Mouse (Mus musculus): Measurements from ENCODE around the gene Vmn2r4. TPM values are rescaled to one million over a fixed set of nuclear protein-coding genes. Genes with fewer than 3 reads are reported as not detected.
"Not testable (repeated sequence)": the region's sequence is repeated elsewhere in the genome, so short reads cannot be mapped to it uniquely, and the experiment has no call there.

Gene Vmn2r4
- polyA plus RNA-seq (2012; ENCODE audit: insufficient read depth, insufficient read length, missing spikeins) = not detected in 2 replicates

GRCm38 (mm10) chr3:64415268-64415667, at the start of gene Vmn2r4:
Vmn2r4 (minus strand) TSS chr3:64415368.
- not testable (repeated sequence) for H3K27ac ChIP-seq (replicated peaks; ENCODE audit: low read depth, low read length); H3K4me1 ChIP-seq (ENCODE audit: control insufficient read depth, insufficient read depth, insufficient read length, low read length); H3K4me3 ChIP-seq (ENCODE audit: insufficient read depth, low read depth, low read length)

DNA sequence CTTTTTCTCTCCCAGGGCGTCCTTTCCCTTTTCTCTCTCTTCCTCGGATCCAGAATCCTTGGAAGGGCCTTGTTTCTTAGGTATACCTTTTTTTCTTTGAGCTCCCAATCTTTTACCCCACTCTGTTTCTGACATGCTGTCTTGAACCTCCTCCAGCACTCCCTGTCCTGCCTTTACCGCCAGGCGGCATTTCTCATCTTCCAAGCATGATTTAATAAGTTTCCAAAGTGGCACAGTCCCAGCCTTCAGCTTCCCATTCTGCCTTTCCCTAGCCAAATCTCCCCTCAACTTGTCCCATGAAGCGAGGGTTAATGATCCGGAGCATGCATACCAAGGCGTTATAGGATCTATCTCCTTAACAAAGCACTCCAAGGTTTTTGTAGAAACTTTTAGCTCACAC, 19.1 kb upstream of the Vmn2r4 start:
- H3K4me3 ChIP-seq (ENCODE audit: insufficient read depth, low read depth, low read length); H3K4me1 ChIP-seq (ENCODE audit: control insufficient read depth, insufficient read depth, insufficient read length, low read length): not testable (repeated sequence)

GRCm38 (mm10) chr3:64428117-64428798, 13.1 kb upstream of the Vmn2r4 start:
- not testable (repeated sequence) for H3K4me3 ChIP-seq (ENCODE audit: insufficient read depth, low read depth, low read length); H3K4me1 ChIP-seq (ENCODE audit: control insufficient read depth, insufficient read depth, insufficient read length, low read length); H3K27ac ChIP-seq (replicated peaks; ENCODE audit: low read depth, low read length)

More for the DNA sequence above, 19.1 kb upstream of the Vmn2r4 start:
- H3K27ac ChIP-seq (replicated peaks; ENCODE audit: low read depth, low read length) = not testable (repeated sequence)

- H3K4me3 ChIP-seq (ENCODE audit: insufficient read depth, low read depth, low read length); H3K4me1 ChIP-seq (ENCODE audit: control insufficient read depth, insufficient read depth, insufficient read length, low read length); H3K27ac ChIP-seq (replicated peaks; ENCODE audit: low read depth, low read length): not testable (repeated sequence)
Measured at GRCm38 (mm10) chr3:64422141-64422540, 7.0 kb upstream of the Vmn2r4 start.

DNA sequence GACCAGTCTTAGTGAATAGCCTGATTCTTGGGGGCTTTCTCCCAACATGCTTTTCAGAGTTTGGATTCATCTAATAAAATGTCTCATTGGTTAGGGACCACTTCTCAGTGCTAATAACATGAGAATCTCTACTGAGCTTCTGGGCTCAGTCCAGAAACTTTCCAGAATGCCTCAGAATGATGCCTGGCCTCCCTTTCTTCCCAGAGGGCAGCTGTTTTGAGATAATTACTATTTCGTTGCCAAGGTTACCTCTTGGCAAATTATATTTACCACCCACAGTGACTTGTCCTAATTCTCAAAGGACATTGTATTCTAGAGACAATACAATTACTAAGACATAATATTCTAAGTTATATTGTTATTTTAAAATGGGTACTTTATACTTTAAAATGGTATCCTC, 2.3 kb upstream of the Vmn2r4 start:
- not testable (repeated sequence) for H3K4me1 ChIP-seq (ENCODE audit: control insufficient read depth, insufficient read depth, insufficient read length, low read length); H3K27ac ChIP-seq (replicated peaks; ENCODE audit: low read depth, low read length); H3K4me3 ChIP-seq (ENCODE audit: insufficient read depth, low read depth, low read length)

- not testable (repeated sequence) for H3K4me1 ChIP-seq (ENCODE audit: control insufficient read depth, insufficient read depth, insufficient read length, low read length); H3K4me3 ChIP-seq (ENCODE audit: insufficient read depth, low read depth, low read length); H3K27ac ChIP-seq (replicated peaks; ENCODE audit: low read depth, low read length)
Measured at GRCm38 (mm10) chr3:64414253-64414652, 915 bp downstream of the Vmn2r4 start.

- H3K4me3 ChIP-seq (ENCODE audit: insufficient read depth, low read depth, low read length) = no peak overlapping the region
- H3K27ac ChIP-seq (replicated peaks; ENCODE audit: low read depth, low read length) = no peak overlapping the region
- H3K4me1 ChIP-seq (ENCODE audit: control insufficient read depth, insufficient read depth, insufficient read length, low read length) = no peaks in the 10 kb centered on the region
Measured at GRCm38 (mm10) chr3:64359286-64360035, 55.7 kb downstream of the Vmn2r4 start.

Other genes starting within 250 kb of the Vmn2r4 start
- gene Vmn2r3, start 125.7 kb downstream of the Vmn2r4 start, polyA plus RNA-seq (2012; ENCODE audit: insufficient read depth, insufficient read length, missing spikeins) = not detected in 2 replicates
- gene Vmn2r5, start 94.5 kb upstream of the Vmn2r4 start, polyA plus RNA-seq (2012; ENCODE audit: insufficient read depth, insufficient read length, missing spikeins) = not detected in 2 replicates
- not detected in 2 replicates for gene Vmn2r6, start 150.5 kb upstream of the Vmn2r4 start, polyA plus RNA-seq (2012; ENCODE audit: insufficient read depth, insufficient read length, missing spikeins)